Mouse (Mus musculus): ENCODE measurements around the gene Esd.

Gene Esd

DNA sequence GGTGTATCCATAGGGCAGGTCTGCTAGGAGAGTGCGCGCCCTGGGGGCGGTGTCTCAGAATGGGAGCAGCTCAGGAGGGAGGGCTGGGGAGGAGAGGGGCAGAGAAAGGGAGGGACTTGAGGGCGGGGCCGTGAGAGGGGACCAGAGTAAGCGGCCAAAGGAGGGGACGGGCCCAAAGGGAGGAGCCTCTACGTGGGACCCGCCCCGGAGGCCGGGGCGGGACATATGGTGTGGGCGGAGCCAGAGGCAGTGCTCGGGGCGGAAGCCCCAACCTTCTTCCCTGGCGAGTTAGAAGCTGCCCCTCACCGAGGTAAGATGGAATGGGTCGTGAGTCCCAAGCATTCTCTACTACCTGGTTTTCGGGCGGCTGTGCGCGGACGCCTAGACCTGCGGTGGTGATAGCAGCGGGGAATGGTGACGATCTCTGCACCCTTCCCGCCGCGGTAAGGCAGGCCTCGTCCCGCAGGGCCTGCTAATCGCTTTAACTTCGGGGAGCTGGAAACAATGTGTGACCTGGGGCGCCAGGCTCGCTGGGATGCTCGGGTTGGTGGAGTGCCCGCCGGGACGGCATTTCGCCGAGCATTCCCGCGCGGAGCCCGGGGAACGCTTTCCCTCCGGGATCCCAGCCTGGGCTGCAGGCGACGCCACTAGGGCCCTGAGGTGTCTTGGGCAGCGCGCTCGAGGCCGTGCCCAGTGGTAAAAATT is at the start of gene Esd:
TSS of gene Esd (plus strand) at position 219 of the 705 bp plus-strand sequence.
- DNase-seq (ENCODE audit: low spot score), result peak; percentile 89

DNA sequence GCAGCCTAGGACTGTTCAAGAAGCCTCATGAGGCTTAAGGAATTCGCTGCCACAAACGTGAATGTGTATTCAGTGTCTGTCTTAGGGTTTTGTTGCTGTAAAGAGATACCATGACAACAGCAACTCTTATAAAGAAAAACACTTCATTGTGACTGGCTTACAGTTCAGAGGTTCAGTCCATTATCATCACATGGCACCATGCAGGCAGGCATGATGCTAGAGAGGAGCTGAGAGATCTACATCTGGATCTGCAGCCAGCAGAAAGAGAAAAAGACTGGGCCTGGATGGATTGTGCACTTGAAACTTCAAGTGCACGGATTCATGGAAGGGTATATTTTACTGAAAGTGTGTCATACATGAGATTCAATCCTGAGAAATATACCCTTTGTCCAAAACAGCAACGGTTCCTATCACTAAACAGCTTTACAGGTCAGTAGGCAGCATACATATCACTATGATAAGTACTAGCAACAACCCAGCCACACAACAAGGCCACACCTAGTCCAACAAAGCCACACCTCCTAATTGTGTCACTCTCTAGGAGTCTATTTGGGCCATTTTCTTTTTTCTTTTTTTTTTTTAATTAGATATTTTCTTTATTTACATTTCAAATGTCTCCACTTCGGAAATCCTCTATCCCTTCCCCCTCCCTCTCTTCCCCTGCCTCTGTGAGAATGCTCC is 47.7 kb upstream of the Esd start:
- DNase-seq (ENCODE audit: low spot score), result no peak

DNA sequence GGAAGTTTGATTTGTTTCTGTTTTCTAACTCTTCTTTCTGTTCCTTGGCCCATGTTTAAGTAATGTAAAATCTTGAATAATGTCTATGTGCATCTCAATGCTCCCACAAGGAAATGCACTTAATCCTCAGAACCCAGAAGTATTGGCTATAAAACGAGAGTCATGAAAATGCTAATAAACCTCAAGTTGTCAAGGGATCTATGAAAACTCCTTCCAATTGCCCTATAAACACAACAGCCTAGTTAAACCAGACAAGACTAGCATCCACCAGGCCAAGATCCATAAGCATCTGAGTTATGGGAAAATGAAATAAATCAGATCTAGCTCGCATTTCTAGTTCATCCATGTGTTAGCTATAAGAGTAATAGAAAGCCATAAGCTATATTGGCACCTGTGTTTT is 40.1 kb upstream of the Esd start:
- DNase-seq (ENCODE audit: low spot score), result no peak

DNA sequence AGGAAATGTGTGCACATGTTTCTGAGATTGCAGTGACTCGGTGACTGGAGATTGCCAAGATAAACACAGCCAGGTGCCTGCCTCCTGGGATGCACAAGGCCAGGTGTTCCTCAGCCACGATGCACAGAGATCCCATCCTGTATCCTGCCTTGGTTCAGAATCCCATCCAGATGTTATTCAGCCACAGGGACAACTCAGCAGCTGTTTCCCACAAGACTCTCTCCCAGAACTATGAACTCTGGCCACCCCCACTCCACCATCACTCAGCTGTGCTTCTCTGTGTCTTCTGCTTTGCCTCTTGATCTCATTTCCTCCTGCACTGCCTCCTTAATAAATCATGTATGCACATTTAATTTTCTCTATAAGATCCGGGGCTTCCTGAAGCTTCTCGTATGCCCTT is 35.3 kb upstream of the Esd start:
- no peak for DNase-seq (ENCODE audit: low spot score)

DNA sequence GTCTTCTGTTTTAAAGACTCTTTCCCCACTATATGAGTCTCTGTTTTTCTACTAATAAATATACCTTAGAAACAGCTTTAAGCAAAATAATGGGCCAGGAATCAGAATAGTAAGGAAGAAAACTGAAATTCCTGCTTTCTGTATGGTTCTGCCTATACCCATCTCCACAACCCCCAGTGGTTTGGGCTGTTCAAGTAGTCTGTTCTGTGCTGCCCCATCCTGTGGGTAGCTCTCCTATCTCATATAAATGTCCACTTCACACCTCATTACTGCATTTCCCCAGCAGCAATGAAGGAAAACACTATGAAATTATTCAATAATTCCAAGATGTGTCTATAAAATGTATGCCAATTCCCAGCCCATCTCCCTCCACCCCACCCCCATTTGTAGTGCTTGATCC is 34.7 kb upstream of the Esd start:
- DNase-seq (ENCODE audit: low spot score), result no peak

DNA sequence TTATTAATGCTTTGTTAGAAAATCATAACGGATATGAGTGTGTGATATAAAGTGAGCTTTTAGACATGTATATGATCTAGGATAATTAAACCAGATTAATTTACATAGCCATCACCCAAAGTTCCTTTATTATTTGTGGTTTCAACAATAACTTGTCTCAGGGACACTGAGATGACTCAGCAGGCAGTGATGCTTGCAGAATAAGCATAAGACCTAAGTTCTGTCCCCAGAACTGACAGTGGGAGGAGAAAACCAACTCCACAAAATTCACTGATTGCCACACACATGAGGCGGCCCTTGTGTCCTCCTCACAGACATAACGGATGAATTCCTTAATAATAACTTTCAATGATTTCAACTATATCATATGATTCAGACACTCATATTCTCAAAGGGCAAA is 32.9 kb upstream of the Esd start:
- DNase-seq (ENCODE audit: low spot score), result no peak

GRCm38 (mm10) chr14:74703930-74704329 is 28.2 kb upstream of the Esd start:
- no peak for DNase-seq (ENCODE audit: low spot score)

- peak; percentile 2 for DNase-seq (ENCODE audit: low spot score)
Observed at GRCm38 (mm10) chr14:74709054-74709453, 23.0 kb upstream of the Esd start.

DNA sequence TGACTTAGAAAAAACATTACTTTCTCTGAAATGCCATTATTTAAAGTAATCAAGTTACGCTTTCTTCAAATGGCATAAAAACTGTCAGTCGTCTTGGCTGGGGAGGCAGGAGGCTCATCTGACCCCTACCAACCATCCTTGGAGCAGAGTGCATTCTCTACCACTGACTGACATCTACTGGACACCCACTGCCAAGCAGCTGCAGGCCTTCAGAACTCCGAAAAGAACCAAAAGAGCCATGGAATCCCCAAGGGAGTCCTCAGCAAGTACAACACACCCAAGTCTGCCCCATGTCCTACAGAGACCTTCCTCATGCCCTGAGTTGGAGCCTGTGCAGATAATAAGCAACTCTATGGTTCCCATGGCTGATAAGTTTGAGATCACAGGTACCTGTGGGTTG is 8.6 kb upstream of the Esd start:
- DNase-seq (ENCODE audit: low spot score), result no peak

- no peak for DNase-seq (ENCODE audit: low spot score)
Observed at GRCm38 (mm10) chr14:74731221-74732078, 647 bp upstream of the Esd start.

DNA sequence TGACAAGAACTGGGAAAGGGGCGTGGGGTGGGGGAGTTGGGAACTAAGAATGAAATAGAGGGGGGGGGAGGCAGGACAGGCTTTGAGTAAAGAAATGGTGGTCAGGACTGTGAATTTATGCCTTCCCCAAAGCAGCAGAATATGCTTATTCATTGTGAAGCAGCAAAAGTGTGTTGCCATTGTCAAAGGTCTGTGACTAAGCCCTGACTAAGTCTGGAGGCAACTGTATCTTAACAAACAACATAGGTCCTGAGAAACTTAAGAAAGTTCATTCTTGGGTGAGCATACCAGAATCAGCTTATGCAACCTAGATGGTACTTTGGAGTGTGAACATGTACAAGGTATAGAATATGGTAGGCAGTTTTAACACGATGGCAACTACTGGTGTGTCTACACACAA is 1.3 kb downstream of the Esd start:
- DNase-seq (ENCODE audit: low spot score), result no peak

DNA sequence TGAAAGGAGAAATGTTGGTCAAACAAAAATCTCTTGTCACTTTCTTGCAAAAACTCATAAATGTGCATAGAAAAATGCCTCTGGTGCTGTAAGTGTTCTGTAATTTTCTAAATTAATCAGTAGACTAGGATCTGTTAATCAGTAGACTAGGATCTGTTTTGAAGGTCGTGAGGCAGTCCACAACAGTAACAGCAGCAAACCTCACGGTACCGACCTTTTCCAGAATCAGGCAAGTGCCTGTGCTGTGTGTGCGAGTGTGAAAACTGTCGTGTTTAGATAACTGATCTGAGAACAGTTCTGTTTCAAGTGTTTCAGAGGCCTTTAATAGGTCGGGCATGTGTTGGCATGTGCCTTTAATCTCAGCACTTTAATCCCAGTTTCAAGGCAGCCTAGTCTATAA is 3.4 kb downstream of the Esd start:
- no peak for DNase-seq (ENCODE audit: low spot score)

DNA sequence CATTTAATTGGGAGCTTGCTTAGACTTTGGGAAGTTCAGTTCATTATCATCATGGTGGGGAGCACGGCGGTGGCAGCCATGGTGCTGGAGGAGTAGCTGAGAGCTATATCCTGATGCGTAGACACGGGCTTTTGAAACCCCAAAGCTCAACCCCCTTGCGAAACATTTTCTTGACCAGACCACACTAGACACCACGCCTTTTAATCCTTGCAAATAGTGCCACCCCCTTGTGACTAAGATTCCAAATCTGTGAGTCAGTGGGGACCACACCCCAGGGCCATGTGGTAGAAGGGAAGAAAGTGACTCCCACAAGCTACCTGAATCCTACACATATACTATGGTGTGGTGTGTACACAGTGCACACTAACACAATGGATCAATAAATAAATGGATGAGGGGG is 4.8 kb downstream of the Esd start:
- DNase-seq (ENCODE audit: low spot score), result no peak

GRCm38 (mm10) chr14:74764191-74764918 is 32.3 kb downstream of the Esd start:
- peak; percentile 65 for DNase-seq (ENCODE audit: low spot score)

DNA sequence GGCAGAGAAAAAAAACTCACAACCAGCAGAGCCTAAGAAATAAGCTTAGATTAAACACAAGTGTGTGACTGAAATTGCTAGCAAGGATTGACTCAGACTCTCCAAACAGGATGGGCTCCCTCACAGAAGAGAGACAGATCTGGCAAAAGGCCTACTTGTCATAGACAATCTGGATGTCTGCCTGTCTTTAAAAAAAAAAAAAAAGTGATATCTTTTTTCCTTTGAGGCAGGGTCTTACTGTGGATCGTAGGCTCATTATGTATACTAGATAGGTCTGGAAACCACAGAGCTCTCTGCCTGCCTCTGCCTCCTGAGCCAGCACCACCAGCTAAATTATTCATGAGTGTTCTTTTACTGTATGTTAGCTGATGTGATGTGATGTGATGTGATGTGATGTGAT is 35.8 kb downstream of the Esd start:
- DNase-seq (ENCODE audit: low spot score), result no peak

DNA sequence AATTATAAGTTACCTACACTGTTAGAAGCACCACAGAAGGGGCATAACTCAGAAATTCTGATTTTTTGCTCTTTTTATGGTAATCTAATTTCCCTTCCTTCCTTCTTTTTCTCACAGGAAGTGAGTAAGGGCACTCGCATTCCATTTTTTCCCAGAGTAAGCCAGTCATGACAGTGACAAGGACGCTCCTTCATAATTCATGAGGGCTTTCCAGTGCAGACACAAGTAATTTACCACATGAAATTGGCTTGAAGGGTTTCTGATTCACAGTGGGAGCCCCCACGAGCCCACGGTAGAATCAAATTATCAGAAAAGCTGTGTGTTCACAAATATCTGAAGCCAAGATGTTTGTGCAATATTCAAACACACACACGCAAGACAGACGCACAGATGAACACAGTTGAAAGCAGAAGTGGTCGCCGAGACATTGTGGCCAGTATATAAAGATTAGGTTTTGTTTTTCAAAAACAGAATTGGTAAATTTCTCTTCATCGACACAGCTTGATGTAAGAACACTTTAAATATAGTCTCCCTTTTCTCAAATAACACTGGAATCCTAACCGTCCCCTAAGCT is 42.0 kb downstream of the Esd start:
- no peak for DNase-seq (ENCODE audit: low spot score)

GRCm38 (mm10) chr14:74784243-74784934 is 52.3 kb downstream of the Esd start:
- DNase-seq (ENCODE audit: low spot score), result no peak

GRCm38 (mm10) chr14:74787717-74788116 is 55.6 kb downstream of the Esd start:
- DNase-seq (ENCODE audit: low spot score), result no peak

- DNase-seq (ENCODE audit: low spot score), result no peak
Observed at GRCm38 (mm10) chr14:74788766-74789165, 56.7 kb downstream of the Esd start.

- DNase-seq (ENCODE audit: low spot score), result no peak
Observed at GRCm38 (mm10) chr14:74790535-74790934, 58.4 kb downstream of the Esd start.

DNA sequence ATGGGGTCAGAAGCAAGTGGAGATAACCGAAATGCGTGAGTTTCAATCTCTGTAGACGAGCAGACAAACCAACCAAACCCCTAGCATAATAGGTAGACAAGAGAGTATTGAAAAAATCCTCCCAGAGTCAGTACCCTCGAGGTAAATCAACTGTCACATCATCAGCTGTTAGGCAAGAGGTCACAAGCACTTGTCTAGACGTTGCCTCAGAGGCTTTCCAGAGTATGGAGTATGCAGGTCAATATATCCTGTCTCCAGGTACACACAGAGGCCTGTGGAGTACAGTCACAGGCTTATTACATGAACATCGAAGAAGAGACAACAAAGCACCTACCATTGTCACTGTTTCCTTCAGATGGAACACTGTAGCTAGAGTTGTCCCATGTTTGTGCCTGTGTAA is 60.7 kb downstream of the Esd start:
- no peak for DNase-seq (ENCODE audit: low spot score)
